Mouse (Mus musculus) layer of hippocampus, postnatal 25 days (tissue): Measurements from ENCODE around the gene Pold2. TPM values are rescaled to one million over a fixed set of nuclear protein-coding genes. Genes with fewer than 3 reads are reported as not detected.
A peak's percentile ranks its signal among the peaks of the same experiment; 100 is the strongest.
"Not testable (repeated sequence)": the region's sequence is repeated elsewhere in the genome, so short reads cannot be mapped to it uniquely, and the experiment has no call there.

ENCODE experiments used
- DNase-seq, 2 experiments: peaks; one replicate each; pipeline ENCODE4 v3.0.0; 2022; ENCODE audit warnings: mixed read lengths in 2 of 2, low spot score in 1 of 2; ENCODE audit errors: extremely low spot score in 1 of 2
- total RNA-seq, 2 experiments: library from RNA; stranded (reverse); gene quantifications; 2 replicates each; pipeline ENCODE4 v1.2.3; 2021

The Pold2 gene
- total RNA-seq, 2 experiments from 2014 or later, result 21.2 to 21.9 TPM

GRCm38 (mm10) chr11:5899286-5899685 lies 21.2 kb upstream of the Pold2 start:
- no peak for DNase-seq

- no peak for DNase-seq
Observed at GRCm38 (mm10) chr11:5898531-5898930, 20.4 kb upstream of the Pold2 start, which contains the start of gene Myl7. Myl7 (minus strand) TSS chr11:5898782.

GRCm38 (mm10) chr11:5897839-5898238 lies 19.7 kb upstream of the Pold2 start:
- DNase-seq, result no peak

GRCm38 (mm10) chr11:5897230-5897629 lies 19.1 kb upstream of the Pold2 start:
- no peak for DNase-seq

- DNase-seq, result no peak
Observed at GRCm38 (mm10) chr11:5893807-5894206, 15.7 kb upstream of the Pold2 start.

- DNase-seq, result no peak
Observed at GRCm38 (mm10) chr11:5892810-5893368, 14.8 kb upstream of the Pold2 start.

- no peak for DNase-seq
Observed at GRCm38 (mm10) chr11:5892151-5892591, 14.1 kb upstream of the Pold2 start.

GRCm38 (mm10) chr11:5888563-5888962 lies 10.5 kb upstream of the Pold2 start:
- not testable (repeated sequence) for DNase-seq

- DNase-seq, result no peak
Observed at GRCm38 (mm10) chr11:5887250-5887649, 9.2 kb upstream of the Pold2 start.

GRCm38 (mm10) chr11:5886187-5886586 lies 8.1 kb upstream of the Pold2 start:
- DNase-seq, result peak in 1 of 2 experiments; percentile 76

- DNase-seq, result no peak
Observed at GRCm38 (mm10) chr11:5882518-5882917, 4.4 kb upstream of the Pold2 start.

GRCm38 (mm10) chr11:5879905-5880304 lies 1.8 kb upstream of the Pold2 start:
- peak; percentile 46 to 73 for DNase-seq

- no peak for DNase-seq
Observed at GRCm38 (mm10) chr11:5878661-5879060, 569 bp upstream of the Pold2 start.

- no peak for DNase-seq
Observed at GRCm38 (mm10) chr11:5877421-5877820, 671 bp downstream of the Pold2 start.

- no peak for DNase-seq
Observed at GRCm38 (mm10) chr11:5873192-5873591, 4.9 kb downstream of the Pold2 start.

- no peak for DNase-seq
Observed at GRCm38 (mm10) chr11:5872707-5873106, 5.4 kb downstream of the Pold2 start.

GRCm38 (mm10) chr11:5870069-5870468 lies 8.0 kb downstream of the Pold2 start:
- DNase-seq, result no peak

- no peak for DNase-seq
Observed at GRCm38 (mm10) chr11:5869331-5869730, 8.8 kb downstream of the Pold2 start.

GRCm38 (mm10) chr11:5868324-5868723 lies 9.8 kb downstream of the Pold2 start:
- no peak for DNase-seq

GRCm38 (mm10) chr11:5867196-5867595 lies 10.9 kb downstream of the Pold2 start:
- DNase-seq, result no peak

GRCm38 (mm10) chr11:5862394-5863105 lies 15.5 kb downstream of the Pold2 start:
- no peak for DNase-seq
